9 mouse cellular contexts compared by ENCODE assay signal in genomic region chr6:66466757-66467156, GRCm38 (mm10).
DNase-seq lines count a peak whose midpoint lies in the region; ATAC-seq and TF ChIP-seq lines count a peak whose summit lies in the region.
"Had no signal": no experiment of that assay in that cellular context is flagged by ENCODE, and none has a peak within 500 bp of the region (broad histone marks: within the 10 kb centered on the region; RNA-seq: fewer than 3 reads in every experiment).

No protein-coding gene starts in this region.

- no peak overlapping the region for H3K27ac ChIP-seq in intestine, postnatal 0 days (ENCODE audit: low read depth, low read length)
- H3K27ac ChIP-seq in intestine, embryonic 16.5 days (ENCODE audit: low read length): no peak overlapping the region
- H3K27ac ChIP-seq in MEL (ENCODE audit: control insufficient read depth, low read depth, low read length): no peak overlapping the region
- H3K27ac ChIP-seq: limb, embryonic 12.5 days had no signal

- H3K9ac ChIP-seq in intestine, postnatal 0 days (ENCODE audit: low read depth, low read length): no peak overlapping the region
- no peak overlapping the region for H3K9ac ChIP-seq in intestine, embryonic 16.5 days (ENCODE audit: low read depth, low read length)
- no peak overlapping the region for H3K9ac ChIP-seq in MEL (ENCODE audit: control insufficient read depth, low read depth, low read length, poor library complexity, severe bottlenecking)
- H3K9ac ChIP-seq: limb, embryonic 12.5 days had no signal

- TF ChIP-seq EP300 in MEL (IDR thresholded peaks at IDR 0.05; ENCODE audit: low read depth in 1 of 2, low read length in 2 of 2): no peak

- H3K27me3 ChIP-seq in intestine, postnatal 0 days (replicated peaks; ENCODE audit: control insufficient read depth, insufficient read depth, low read length): no peaks in the 10 kb centered on the region
- H3K27me3 ChIP-seq in intestine, embryonic 16.5 days (replicated peaks; ENCODE audit: control insufficient read depth, insufficient read depth, low read length): no peaks in the 10 kb centered on the region
- H3K27me3 ChIP-seq in MEL (ENCODE audit: control insufficient read depth in 1 of 2, insufficient read depth in 2 of 2, low read length in 2 of 2): no peaks in the 10 kb centered on the region
- H3K27me3 ChIP-seq: limb, embryonic 12.5 days had no signal

- DNase-seq in 3T3-L1 (ENCODE audit: low read depth, low spot score) (peak; percentile 69), MEL (ENCODE audit: low read depth, low spot score) (peak; percentile 65)
- peak; percentile 29 for DNase-seq in fibroblast of lung, adult 2 months (ENCODE audit: low read depth)
- DNase-seq in spleen, postnatal 10 days (ENCODE audit: low spot score in 2 of 2): no peak
- DNase-seq in natural killer cell, adult 2 months (ENCODE audit: low spot score in 2 of 2): no peak
- no peak for DNase-seq in gastrocnemius, postnatal 10 days

- no peaks in the 10 kb centered on the region for H3K9me3 ChIP-seq in intestine, postnatal 0 days (ENCODE audit: control insufficient read depth)
- H3K9me3 ChIP-seq in intestine, embryonic 16.5 days (ENCODE audit: control insufficient read depth, low read length): no peaks in the 10 kb centered on the region
- H3K9me3 ChIP-seq in MEL (replicated peaks; ENCODE audit: insufficient read depth, low read length): no peaks in the 10 kb centered on the region
- H3K9me3 ChIP-seq: limb, embryonic 12.5 days had no signal

- no peak overlapping the region for H3K4me3 ChIP-seq in intestine, postnatal 0 days (ENCODE audit: low read depth, low read length)
- no peak overlapping the region for H3K4me3 ChIP-seq in intestine, embryonic 16.5 days (ENCODE audit: low read length)
- no peak overlapping the region for H3K4me3 ChIP-seq in MEL (ENCODE audit: control insufficient read depth in 1 of 2, insufficient read depth in 1 of 2, low read depth in 2 of 2, low read length in 2 of 2)
- H3K4me3 ChIP-seq: limb, embryonic 12.5 days had no signal

- H3K79me2 ChIP-seq in MEL (ENCODE audit: control insufficient read depth, insufficient read depth, low read length, poor library complexity): no peaks in the 10 kb centered on the region

- peak; percentile 66 for TF ChIP-seq CTCF in intestine, postnatal 0 days (IDR thresholded peaks at IDR 0.05; ENCODE audit: low read depth)
- TF ChIP-seq CTCF in MEL (IDR thresholded peaks at IDR 0.05 in 2 of 3, conservative IDR thresholded peaks at IDR 0.05 in 1 of 3; ENCODE audit: control insufficient read depth in 1 of 3, insufficient read depth in 1 of 3, low read depth in 2 of 3, low read length in 3 of 3, poor library complexity in 1 of 3, severe bottlenecking in 1 of 3): peak; percentile 36 to 78 (median 40); a peak in 5 of 6 replicates

- no peaks in the 10 kb centered on the region for H3K36me3 ChIP-seq in intestine, postnatal 0 days (ENCODE audit: control insufficient read depth, insufficient read depth)
- H3K36me3 ChIP-seq in intestine, embryonic 16.5 days (ENCODE audit: control insufficient read depth, insufficient read depth, low read length): no peaks in the 10 kb centered on the region
- H3K36me3 ChIP-seq in MEL (ENCODE audit: control insufficient read depth in 1 of 2, insufficient read depth in 2 of 2, low read length in 2 of 2): no peaks in the 10 kb centered on the region
- H3K36me3 ChIP-seq: limb, embryonic 12.5 days had no signal

- no peaks in the 10 kb centered on the region for H3K4me1 ChIP-seq in intestine, postnatal 0 days (replicated peaks; ENCODE audit: control insufficient read depth, insufficient read depth, low read length)
- H3K4me1 ChIP-seq in intestine, embryonic 16.5 days (ENCODE audit: control insufficient read depth, insufficient read depth, low read length): no peaks in the 10 kb centered on the region
- no peaks in the 10 kb centered on the region for H3K4me1 ChIP-seq in MEL (ENCODE audit: control insufficient read depth in 1 of 2, insufficient read depth in 2 of 2, low read length in 2 of 2)
- H3K4me1 ChIP-seq: limb, embryonic 12.5 days had no signal

- peak; percentile 98 for TF ChIP-seq RAD21 in MEL (IDR thresholded peaks at IDR 0.05; ENCODE audit: low read depth, low read length)

- 40% methylated on average over 3 of the region's 3 CpGs for WGBS in intestine, postnatal 0 days
- WGBS in intestine, embryonic 16.5 days: 34% methylated on average over 3 of the region's 3 CpGs

- no peak overlapping the region for H3K4me2 ChIP-seq in intestine, postnatal 0 days (replicated peaks; ENCODE audit: low read depth)
- no peak overlapping the region for H3K4me2 ChIP-seq in intestine, embryonic 16.5 days (ENCODE audit: low read depth, low read length)
- H3K4me2 ChIP-seq: limb, embryonic 12.5 days had no signal

- no peak for ATAC-seq in intestine, postnatal 0 days
- ATAC-seq in intestine, embryonic 16.5 days: no peak

- no peak for TF ChIP-seq POLR2A in MEL (IDR thresholded peaks at IDR 0.05; ENCODE audit: control insufficient read depth in 1 of 2, insufficient read depth in 1 of 2, low read depth in 1 of 2, low read length in 2 of 2, poor library complexity in 1 of 2)

TF ChIP-seq in MEL, 35 proteins besides CTCF, POLR2A, EP300 and RAD21:
- TF ChIP-seq ZC3H11A (IDR thresholded peaks at IDR 0.05; ENCODE audit: low read depth, low read length) (peak; percentile 89), MYC (IDR thresholded peaks at IDR 0.05; ENCODE audit: low read depth, low read length) (no peak), ZNF384 (IDR thresholded peaks at IDR 0.05; ENCODE audit: low read depth, low read length) (peak; percentile 94), HCFC1 (IDR thresholded peaks at IDR 0.05; ENCODE audit: low read depth, low read length) (no peak), SMC3 (IDR thresholded peaks at IDR 0.05; ENCODE audit: low read depth, low read length) (peak; percentile 90), CHD2 (IDR thresholded peaks at IDR 0.05; ENCODE audit: low read length) (no peak)

Comparison
In these comparisons a context has a peak if more than half of its experiments do, and no peak if none do; other contexts are left out.
1. DNase-seq: peak in 3T3-L1 (single experiment), MEL (single experiment) and fibroblast of lung, adult 2 months (single experiment); none in spleen, postnatal 10 days (0 of 2), natural killer cell, adult 2 months (0 of 2) and gastrocnemius, postnatal 10 days (single experiment).